Mouse (Mus musculus) mesoderm, embryonic 11.5 days (tissue): ENCODE measurements around the gene Plppr5.

Experiments
- DNase-seq: peaks from one replicate; pipeline ENCODE4 v3.0.0-alpha.2; 2012; ENCODE audit warnings: low read depth, low spot score

The Plppr5 gene

DNA sequence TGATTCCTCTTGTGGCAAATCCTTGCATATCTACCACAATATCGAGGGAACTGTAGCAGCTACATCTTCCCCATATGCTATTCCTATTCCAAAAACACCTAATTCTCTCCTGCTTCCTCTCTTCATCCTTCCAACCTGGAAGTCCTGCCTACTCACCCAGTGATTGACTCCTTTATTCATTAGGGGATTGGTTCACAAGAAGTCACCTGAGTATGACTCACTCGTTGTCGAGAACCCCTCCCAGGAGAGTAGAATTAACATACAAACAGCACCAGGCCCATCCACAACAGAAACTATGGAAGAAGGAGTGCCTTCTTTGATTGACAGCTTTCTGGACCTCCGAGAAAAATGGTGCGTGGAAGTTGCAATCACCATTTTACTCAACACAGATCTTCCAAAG lies 121.7 kb downstream of the Plppr5 start:
- no peak for DNase-seq

DNA sequence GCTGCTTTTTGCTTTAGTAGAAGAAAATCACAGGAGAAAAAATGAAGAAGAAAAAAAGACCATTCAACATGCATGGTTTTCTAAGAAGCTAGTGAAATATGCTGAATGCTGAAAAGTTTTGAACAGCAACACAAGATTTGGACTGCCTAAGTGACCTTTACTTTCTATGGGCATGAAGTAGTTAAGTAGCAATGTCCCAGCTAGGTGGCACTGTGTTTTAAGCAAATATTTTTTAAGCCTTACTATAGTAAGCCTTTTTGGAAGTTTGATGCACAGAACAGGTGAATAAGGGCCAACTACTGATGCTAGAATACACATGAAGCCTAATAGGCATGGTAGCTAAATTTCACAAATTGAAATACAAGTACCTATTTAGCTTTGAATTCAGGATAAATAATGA lies 134.2 kb downstream of the Plppr5 start:
- DNase-seq: no peak

DNA sequence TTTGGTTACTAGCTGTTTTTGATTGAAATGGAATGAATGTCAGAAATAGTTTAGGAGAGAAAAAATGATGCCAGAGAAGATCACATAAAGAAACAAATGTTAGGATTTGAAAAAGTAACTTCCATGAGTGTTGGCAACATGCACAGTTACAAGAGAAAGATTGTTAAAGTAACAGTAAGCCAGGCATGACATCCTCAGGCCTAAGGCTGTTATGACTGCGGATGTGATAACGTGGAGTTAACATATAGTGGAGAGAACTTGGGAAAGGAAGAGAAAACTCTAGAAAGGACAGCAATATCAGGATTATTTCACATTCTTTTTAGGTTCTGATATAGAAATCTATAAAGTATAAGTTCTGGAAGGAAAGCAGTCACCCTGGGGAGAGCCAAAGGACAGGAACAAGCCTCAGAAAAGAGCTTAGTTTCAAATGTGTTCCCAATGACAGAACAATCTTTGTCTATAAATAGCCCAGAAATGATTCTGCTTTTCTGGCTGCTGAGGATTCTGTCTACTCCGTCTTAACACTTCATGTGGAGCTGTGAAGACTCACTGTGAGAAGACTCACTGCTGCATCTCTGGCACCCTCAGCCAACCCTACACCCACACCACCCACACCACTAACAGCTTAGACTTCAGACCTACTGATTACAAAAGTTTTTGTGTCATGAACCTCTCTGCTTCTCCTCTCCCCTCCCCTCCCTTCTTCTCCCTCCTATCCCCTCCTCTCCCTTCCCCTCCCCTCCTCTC lies 142.1 kb downstream of the Plppr5 start:
- no peak for DNase-seq

DNA sequence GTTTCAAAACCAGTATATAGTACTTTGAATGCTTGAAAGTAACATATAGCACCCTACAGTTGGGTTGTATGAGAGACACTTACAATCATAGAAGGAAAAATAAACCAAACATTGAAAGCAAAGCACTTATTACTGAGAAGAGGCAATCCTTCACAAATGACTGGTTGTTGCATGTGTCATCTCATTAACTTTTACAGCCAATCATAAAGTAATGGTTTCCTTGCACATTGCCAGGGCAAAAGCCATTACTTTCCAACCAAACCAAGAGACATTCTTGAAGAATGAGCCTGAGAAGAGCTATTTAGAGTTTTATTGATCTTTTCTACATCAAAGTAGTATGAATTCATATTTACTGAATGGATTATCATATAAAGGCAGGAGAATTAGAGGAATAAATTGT lies 148.8 kb downstream of the Plppr5 start:
- no peak for DNase-seq

DNA sequence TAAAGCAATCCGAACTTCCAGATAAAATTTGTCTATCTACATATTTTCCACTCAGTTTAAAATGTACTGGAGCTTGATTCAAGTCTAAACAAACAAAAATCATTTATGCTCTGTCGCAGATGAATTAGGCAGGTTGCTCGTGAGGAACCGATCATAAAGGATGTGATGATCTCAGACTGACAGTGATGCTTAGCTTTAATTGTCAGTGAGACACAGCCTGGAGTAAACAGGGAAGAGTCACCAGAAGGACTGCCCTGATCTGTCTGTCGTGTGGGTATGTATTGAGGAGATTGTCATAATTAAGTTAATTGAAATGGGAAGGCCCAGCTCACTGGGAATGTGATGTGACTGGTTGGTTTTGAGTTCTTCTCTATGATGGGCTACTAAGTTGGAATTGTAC lies 149.9 kb downstream of the Plppr5 start:
- no peak for DNase-seq

DNA sequence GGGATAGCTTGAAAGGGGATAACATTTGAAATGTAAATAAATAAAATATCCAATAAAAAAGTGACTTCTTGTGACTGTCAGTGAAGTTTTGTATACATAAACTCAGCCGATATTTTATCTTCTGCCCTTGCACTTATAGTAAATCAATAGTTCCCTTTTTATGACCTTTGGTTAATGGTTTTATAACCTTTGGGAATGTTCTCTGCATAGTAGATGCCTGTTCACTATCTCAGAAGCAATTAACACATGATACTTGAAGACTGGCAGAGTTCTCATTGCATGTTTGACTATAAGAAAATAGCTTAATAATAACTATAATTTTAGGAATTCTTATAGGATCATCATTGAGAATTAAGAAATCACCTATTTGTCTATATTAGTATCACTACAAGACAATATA lies 150.9 kb downstream of the Plppr5 start:
- no peak for DNase-seq

DNA sequence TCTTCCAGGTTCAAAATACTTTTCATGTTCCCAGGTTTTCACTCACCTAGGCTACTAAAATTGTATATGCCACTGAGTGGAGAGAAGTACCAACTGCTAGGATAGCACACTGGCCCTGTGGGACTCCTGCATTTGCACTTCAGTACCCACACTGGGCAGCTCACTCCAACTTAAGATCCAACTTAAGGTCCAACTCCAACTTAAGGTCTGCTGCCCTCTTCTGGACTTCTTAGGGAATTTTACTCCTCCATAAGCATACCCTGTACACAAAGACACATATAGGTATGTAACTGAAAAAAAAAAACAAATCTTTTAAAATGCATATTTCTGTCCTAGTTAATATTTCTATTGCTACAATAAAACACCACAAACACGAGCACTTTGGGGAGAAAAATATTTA lies 153.5 kb downstream of the Plppr5 start:
- peak; percentile 15 for DNase-seq

DNA sequence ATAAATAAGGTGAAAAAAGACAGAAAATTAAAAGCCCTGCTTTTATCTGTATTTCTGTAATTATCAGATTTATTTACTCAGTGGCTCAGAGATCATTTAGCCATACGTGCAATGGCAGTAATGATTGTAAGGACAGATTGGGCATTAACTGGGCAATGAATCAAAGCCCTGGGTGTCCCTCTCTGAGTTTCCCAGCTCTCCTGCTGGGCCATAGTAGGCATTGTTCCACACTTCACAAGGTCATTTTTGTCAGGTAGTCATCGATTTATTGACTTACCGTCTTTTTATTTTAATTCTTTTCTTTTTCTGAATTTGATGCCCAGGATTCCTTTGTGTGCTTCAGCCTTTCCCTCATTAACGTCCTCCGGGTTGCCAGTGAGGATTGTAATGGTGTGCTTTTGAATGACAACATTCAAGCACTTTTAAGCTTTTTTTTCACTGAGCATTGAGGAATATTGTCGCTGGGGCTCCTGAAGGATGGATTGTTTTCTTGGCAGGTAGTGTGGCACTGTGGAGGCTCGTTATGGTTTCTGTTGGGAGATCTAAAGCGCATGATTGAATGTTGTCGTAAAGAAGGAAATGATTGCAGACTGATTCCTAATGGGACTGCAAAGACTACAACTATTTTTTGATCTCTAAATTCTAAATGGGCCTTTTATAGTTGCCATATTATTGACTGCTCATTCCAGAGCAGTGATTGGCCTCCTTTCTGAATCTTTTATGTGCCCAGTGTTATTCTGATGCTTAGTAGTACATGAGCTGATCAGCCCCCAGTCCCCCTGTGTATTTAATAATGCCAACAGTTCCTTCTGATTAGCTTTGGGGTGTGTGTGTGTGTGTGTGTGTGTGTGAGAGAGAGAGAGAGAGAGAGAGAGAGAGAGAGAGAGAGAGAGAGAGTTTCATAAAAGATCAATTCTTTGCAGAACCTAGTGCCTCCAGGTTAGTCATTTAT lies 154.8 kb downstream of the Plppr5 start:
- no peak for DNase-seq

DNA sequence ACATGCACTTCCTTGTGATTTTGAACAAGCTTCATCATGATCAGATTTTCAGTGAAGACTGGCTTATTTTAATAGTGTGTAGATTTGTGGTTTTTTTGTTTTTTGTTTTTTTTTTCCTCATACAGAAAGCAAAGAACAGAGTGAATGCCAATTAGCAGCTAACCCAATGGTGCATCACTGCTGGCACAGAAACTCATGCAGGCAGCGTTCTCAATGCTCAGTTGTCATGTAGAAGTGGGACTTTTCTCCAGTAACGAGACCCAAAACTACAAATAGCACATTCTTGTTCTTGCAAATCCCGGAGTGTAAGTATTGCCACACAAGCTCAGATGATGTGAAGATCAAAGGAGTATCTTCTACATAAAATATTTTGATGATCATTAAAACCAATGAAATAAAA lies 156.9 kb downstream of the Plppr5 start:
- no peak for DNase-seq

DNA sequence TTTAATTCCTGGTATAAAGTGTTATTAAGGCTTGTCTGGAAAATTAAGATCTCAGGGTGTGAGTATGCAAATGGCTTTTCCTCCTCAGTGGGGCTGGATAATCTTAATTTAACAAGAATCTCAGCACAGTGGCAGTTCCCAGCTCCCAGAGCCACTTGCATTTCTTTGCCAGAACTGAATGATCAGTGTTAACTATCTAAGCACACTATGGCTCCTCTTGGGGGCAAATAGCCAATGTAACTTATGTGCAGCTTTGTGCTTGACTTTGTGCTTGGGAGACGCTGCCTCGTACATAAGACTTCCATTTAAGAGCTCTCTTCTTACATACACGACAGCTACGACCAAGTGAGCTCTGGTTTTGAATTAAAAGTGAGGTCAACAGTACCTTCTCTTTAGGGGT lies 158.0 kb downstream of the Plppr5 start:
- DNase-seq: no peak
